In genomic region chr17:29018292-29018984, GRCm38 (mm10) we compare ENCODE assay signal across 9 mouse cellular contexts. TPM values are rescaled to one million over a fixed set of nuclear protein-coding genes. Genes with fewer than 3 reads are reported as not detected.
DNase-seq lines count a peak whose midpoint lies in the region; ATAC-seq and TF ChIP-seq lines count a peak whose summit lies in the region.
"Had no signal": no experiment of that assay in that cellular context is flagged by ENCODE, and none has a peak within 500 bp of the region (broad histone marks: within the 10 kb centered on the region; RNA-seq: fewer than 3 reads in every experiment).

No protein-coding gene starts in this region.

- WGBS in hindbrain, embryonic 10.5 days = 41% methylated on average over 11 of the region's 11 CpGs
- WGBS in hindbrain, embryonic 13.5 days = 56% methylated on average over 11 of the region's 11 CpGs
- WGBS in liver, postnatal 0 days (ENCODE audit: insufficient replicate concordance) = 61% methylated on average over 11 of the region's 11 CpGs

- no peak for TF ChIP-seq POLR2A in ES-Bruce4 (IDR thresholded peaks at IDR 0.05; ENCODE audit: insufficient read depth, low read length)

- no peak overlapping the region for H3K27ac ChIP-seq in hindbrain, embryonic 10.5 days
- no peak overlapping the region for H3K27ac ChIP-seq in hindbrain, embryonic 13.5 days
- peak overlapping the region; percentile 40; the same call in 1 of the 2 replicates for H3K27ac ChIP-seq in ES-Bruce4 (ENCODE audit: insufficient read depth, low read length)
- H3K27ac ChIP-seq in liver, postnatal 0 days (ENCODE audit: low read depth) = no peak overlapping the region

- no peaks in the 10 kb centered on the region for H3K36me3 ChIP-seq in hindbrain, embryonic 10.5 days
- no peaks in the 10 kb centered on the region for H3K36me3 ChIP-seq in hindbrain, embryonic 13.5 days
- H3K36me3 ChIP-seq in ES-Bruce4 (ENCODE audit: control insufficient read depth, insufficient read depth, low read length, poor library complexity, severe bottlenecking) = no peaks in the 10 kb centered on the region
- H3K36me3 ChIP-seq in liver, postnatal 0 days (replicated peaks; ENCODE audit: insufficient read depth, low read length) = no peaks in the 10 kb centered on the region

- TF ChIP-seq EP300 in ES-Bruce4 (IDR thresholded peaks at IDR 0.05; ENCODE audit: insufficient read depth, low read depth, low read length) = no peak
- no peak for TF ChIP-seq EP300 in liver, postnatal 0 days (IDR thresholded peaks at IDR 0.05; ENCODE audit: low read depth)

- TF ChIP-seq CTCF in ES-Bruce4 (IDR thresholded peaks at IDR 0.05; ENCODE audit: low read depth, low read length) = peak; percentile 92
- peak; percentile 72 for TF ChIP-seq CTCF in liver, postnatal 0 days (IDR thresholded peaks at IDR 0.05; ENCODE audit: low read depth)

- H3K9me3 ChIP-seq in hindbrain, embryonic 10.5 days = no peaks in the 10 kb centered on the region
- H3K9me3 ChIP-seq in hindbrain, embryonic 13.5 days = no peaks in the 10 kb centered on the region
- no peaks in the 10 kb centered on the region for H3K9me3 ChIP-seq in ES-Bruce4 (replicated peaks; ENCODE audit: control insufficient read depth, insufficient read depth, low read length, poor library complexity, severe bottlenecking)
- no peaks in the 10 kb centered on the region for H3K9me3 ChIP-seq in liver, postnatal 0 days (ENCODE audit: low read length)

- DNase-seq in hindbrain, embryonic 10.5 days (ENCODE audit: low spot score) = peak; percentile 46
- DNase-seq in liver, postnatal 0 days = peak; percentile 60
- DNase-seq in urinary bladder, postnatal 4 days (ENCODE audit: low spot score in 2 of 2) = no peak
- no peak for DNase-seq in ovary, postnatal 14 days (ENCODE audit: low spot score)
- no peak for DNase-seq in right cerebral cortex, adult 18-20 months

- no peaks in the 10 kb centered on the region for H3K27me3 ChIP-seq in hindbrain, embryonic 10.5 days (ENCODE audit: insufficient read depth, poor library complexity, severe bottlenecking)
- H3K27me3 ChIP-seq in hindbrain, embryonic 13.5 days = no peaks in the 10 kb centered on the region
- H3K27me3 ChIP-seq in ES-Bruce4 (ENCODE audit: control insufficient read depth, insufficient read depth, low read length, poor library complexity, severe bottlenecking) = no peaks in the 10 kb centered on the region
- H3K27me3 ChIP-seq in liver, postnatal 0 days (ENCODE audit: insufficient read depth, low read length) = no peaks in the 10 kb centered on the region

- H3K4me2 ChIP-seq in hindbrain, embryonic 13.5 days = no peak overlapping the region
- no peak overlapping the region for H3K4me2 ChIP-seq in liver, postnatal 0 days (ENCODE audit: low read depth, low read length)

- ATAC-seq in hindbrain, embryonic 13.5 days (ENCODE audit: low FRiP score) = no peak
- 0 out of 2 replicates have a peak, but pooled peaks have one; percentile 33 for ATAC-seq in erythroblast, adult 5-6 weeks (replicated peaks; ENCODE audit: low FRiP score, poor library complexity, severe bottlenecking)
- ATAC-seq in liver, postnatal 0 days = peak; percentile 60
- ATAC-seq: inflammation-experienced regulatory T-cells, adult 6 months had no signal

- no peak overlapping the region for H3K4me3 ChIP-seq in hindbrain, embryonic 10.5 days
- H3K4me3 ChIP-seq in hindbrain, embryonic 13.5 days = no peak overlapping the region
- no peak overlapping the region for H3K4me3 ChIP-seq in ES-Bruce4 (ENCODE audit: low read depth, low read length)
- no peak overlapping the region for H3K4me3 ChIP-seq in liver, postnatal 0 days (ENCODE audit: low read depth, low read length)

- peaks cover 20% of the 10 kb centered on the region for H3K4me1 ChIP-seq in hindbrain, embryonic 10.5 days (replicated peaks)
- H3K4me1 ChIP-seq in hindbrain, embryonic 13.5 days (replicated peaks) = no peaks in the 10 kb centered on the region
- peaks cover 3% of the 10 kb centered on the region for H3K4me1 ChIP-seq in ES-Bruce4 (ENCODE audit: control insufficient read depth, insufficient read depth, low read length)
- peaks cover 6% of the 10 kb centered on the region; the same call in 1 of the 2 replicates for H3K4me1 ChIP-seq in liver, postnatal 0 days (ENCODE audit: insufficient read depth)

- no peak overlapping the region for H3K9ac ChIP-seq in hindbrain, embryonic 13.5 days
- no peak overlapping the region for H3K9ac ChIP-seq in ES-Bruce4 (ENCODE audit: low read depth, poor library complexity, severe bottlenecking)
- no peak overlapping the region for H3K9ac ChIP-seq in liver, postnatal 0 days (replicated peaks)

RNA-seq across cellular contexts. Expression of gene Stk38, which starts 10.6 kb away (rescaled TPM):
- 131 and 133 TPM in 2 replicates for polyA plus RNA-seq in hindbrain, embryonic 10.5 days (2016; fragmentation: Nextera tagmentation; extraction: Ambion mirVana)
- 111 and 122 TPM in 2 replicates for polyA plus RNA-seq in hindbrain, embryonic 13.5 days (2015; fragmentation: Nextera tagmentation; extraction: Ambion mirVana)
- polyA plus RNA-seq in ES-Bruce4 (2011; ENCODE audit: insufficient read depth, insufficient read length, low read depth, missing spikeins) = 171 TPM in 2 replicates
- total RNA-seq in erythroblast, adult 5-6 weeks (2015; ENCODE audit: low replicate concordance) = 34.9 and 93.6 TPM in 2 replicates
- total RNA-seq in erythroblast, adult 5-6 weeks (2017; ENCODE audit: low replicate concordance) = 47.2 and 57.4 TPM in 2 replicates
- 32.6 and 34.5 TPM in 2 replicates for polyA plus RNA-seq in liver, postnatal 0 days (2015; fragmentation: Nextera tagmentation; extraction: Ambion mirVana)

RNA-seq across cellular contexts. Expression of gene Srsf3, which starts 14.0 kb away (rescaled TPM):
- polyA plus RNA-seq in hindbrain, embryonic 10.5 days (2016; fragmentation: Nextera tagmentation; extraction: Ambion mirVana) = 723 and 795 TPM in 2 replicates
- 506 and 515 TPM in 2 replicates for polyA plus RNA-seq in hindbrain, embryonic 13.5 days (2015; fragmentation: Nextera tagmentation; extraction: Ambion mirVana)
- 541 and 557 TPM in 2 replicates for polyA plus RNA-seq in ES-Bruce4 (2011; ENCODE audit: insufficient read depth, insufficient read length, low read depth, missing spikeins)
- total RNA-seq in erythroblast, adult 5-6 weeks (2015; ENCODE audit: low replicate concordance) = 154 and 174 TPM in 2 replicates
- 208 and 211 TPM in 2 replicates for total RNA-seq in erythroblast, adult 5-6 weeks (2017; ENCODE audit: low replicate concordance)
- 163 and 166 TPM in 2 replicates for polyA plus RNA-seq in liver, postnatal 0 days (2015; fragmentation: Nextera tagmentation; extraction: Ambion mirVana)

Comparison
In these comparisons a context has a peak if more than half of its experiments do, and no peak if none do; other contexts are left out.
1. DNase-seq: peak in hindbrain, embryonic 10.5 days (single experiment) and liver, postnatal 0 days (single experiment); none in urinary bladder, postnatal 4 days (0 of 2), ovary, postnatal 14 days (single experiment) and right cerebral cortex, adult 18-20 months (single experiment).